Mouse (Mus musculus): ENCODE results near the gene Ndufa8. TPM values are rescaled to one million over a fixed set of nuclear protein-coding genes. Genes with fewer than 3 reads are reported as not detected.

The Ndufa8 gene
- polyA plus RNA-seq, 1 experiment from 2014 or later: 351 TPM

GRCm38 (mm10) chr2:36032884-36033283 is 16.3 kb downstream of the Ndufa8 start:
- no peak overlapping the region for H3K4me2 ChIP-seq (ENCODE audit: low read depth, low read length)
- no peaks in the 10 kb centered on the region for H3K9me3 ChIP-seq (ENCODE audit: control insufficient read depth, low read length)
- no peak overlapping the region for H3K9ac ChIP-seq (ENCODE audit: low read depth, low read length)
- H3K27me3 ChIP-seq (replicated peaks; ENCODE audit: control insufficient read depth, insufficient read depth, low read length): no peaks in the 10 kb centered on the region
- no peak overlapping the region for H3K27ac ChIP-seq (ENCODE audit: low read length)
- H3K36me3 ChIP-seq (ENCODE audit: control insufficient read depth, insufficient read depth, low read length): 0 out of 2 replicates have a peak, but pooled peaks cover 5% of the 10 kb centered on the region
- H3K4me3 ChIP-seq (ENCODE audit: low read length): no peak overlapping the region
- ATAC-seq: no peak
- WGBS: 83% methylated on average over 7 of the region's 7 CpGs
- no peaks in the 10 kb centered on the region for H3K4me1 ChIP-seq (ENCODE audit: control insufficient read depth, insufficient read depth, low read length)

- no peaks in the 10 kb centered on the region for H3K9me3 ChIP-seq (ENCODE audit: control insufficient read depth, low read length)
- peaks cover 2% of the 10 kb centered on the region; the same call in 1 of the 2 replicates for H3K27me3 ChIP-seq (replicated peaks; ENCODE audit: control insufficient read depth, insufficient read depth, low read length)
- no peaks in the 10 kb centered on the region for H3K4me1 ChIP-seq (ENCODE audit: control insufficient read depth, insufficient read depth, low read length)
- no peak overlapping the region for H3K4me3 ChIP-seq (ENCODE audit: low read length)
- H3K4me2 ChIP-seq (ENCODE audit: low read depth, low read length): no peak overlapping the region
- no peak overlapping the region for H3K27ac ChIP-seq (ENCODE audit: low read length)
- ATAC-seq: no peak
- 54% methylated on average over 3 of the region's 3 CpGs for WGBS
- H3K36me3 ChIP-seq (ENCODE audit: control insufficient read depth, insufficient read depth, low read length): no peaks in the 10 kb centered on the region
- H3K9ac ChIP-seq (ENCODE audit: low read depth, low read length): no peak overlapping the region
Measured at GRCm38 (mm10) chr2:36023291-36023690, 25.9 kb downstream of the Ndufa8 start.

- H3K4me2 ChIP-seq (ENCODE audit: low read depth, low read length): peak overlapping the region; percentile 52
- no peaks in the 10 kb centered on the region for H3K36me3 ChIP-seq (ENCODE audit: control insufficient read depth, insufficient read depth, low read length)
- H3K27me3 ChIP-seq (replicated peaks; ENCODE audit: control insufficient read depth, insufficient read depth, low read length): peaks cover 2% of the 10 kb centered on the region; the same call in 1 of the 2 replicates
- H3K9ac ChIP-seq (ENCODE audit: low read depth, low read length): no peak overlapping the region
- no peak for ATAC-seq
- no peak overlapping the region for H3K27ac ChIP-seq (ENCODE audit: low read length)
- H3K4me3 ChIP-seq (ENCODE audit: low read length): peak overlapping the region; percentile 21; the same call in 1 of the 2 replicates
- no peaks in the 10 kb centered on the region for H3K4me1 ChIP-seq (ENCODE audit: control insufficient read depth, insufficient read depth, low read length)
- WGBS: 11% methylated on average over 30 of the region's 32 CpGs
- no peaks in the 10 kb centered on the region for H3K9me3 ChIP-seq (ENCODE audit: control insufficient read depth, low read length)
Measured at GRCm38 (mm10) chr2:36021385-36022159, 27.6 kb downstream of the Ndufa8 start.

GRCm38 (mm10) chr2:36013010-36013409 is 36.2 kb downstream of the Ndufa8 start:
- 0 out of 2 replicates have a peak, but pooled peaks have one; percentile 53 for ATAC-seq
- H3K9me3 ChIP-seq (ENCODE audit: control insufficient read depth, low read length): no peaks in the 10 kb centered on the region
- H3K4me1 ChIP-seq (ENCODE audit: control insufficient read depth, insufficient read depth, low read length): peaks cover 8% of the 10 kb centered on the region
- H3K4me3 ChIP-seq (ENCODE audit: low read length): no peak overlapping the region
- H3K4me2 ChIP-seq (ENCODE audit: low read depth, low read length): no peak overlapping the region
- H3K36me3 ChIP-seq (ENCODE audit: control insufficient read depth, insufficient read depth, low read length): no peaks in the 10 kb centered on the region
- no peak overlapping the region for H3K9ac ChIP-seq (ENCODE audit: low read depth, low read length)
- whole genome bisulfite sequencing: 49% methylated on average over 12 of the region's 12 CpGs
- no peak overlapping the region for H3K27ac ChIP-seq (ENCODE audit: low read length)
- H3K27me3 ChIP-seq (replicated peaks; ENCODE audit: control insufficient read depth, insufficient read depth, low read length): peaks cover 31% of the 10 kb centered on the region

- no peaks in the 10 kb centered on the region for H3K9me3 ChIP-seq (ENCODE audit: control insufficient read depth, low read length)
- H3K4me2 ChIP-seq (ENCODE audit: low read depth, low read length): peak overlapping the region; percentile 88
- peak overlapping the region; percentile 60 for H3K9ac ChIP-seq (ENCODE audit: low read depth, low read length)
- H3K4me3 ChIP-seq (ENCODE audit: low read length): peak overlapping the region; percentile 47
- peak; percentile 32; the same call in 1 of the 2 replicates for ATAC-seq
- under 1% methylated on average over 44 of the region's 44 CpGs for WGBS
- H3K27me3 ChIP-seq (replicated peaks; ENCODE audit: control insufficient read depth, insufficient read depth, low read length): peaks cover 31% of the 10 kb centered on the region
- peaks cover 8% of the 10 kb centered on the region for H3K4me1 ChIP-seq (ENCODE audit: control insufficient read depth, insufficient read depth, low read length)
- no peak overlapping the region for H3K27ac ChIP-seq (ENCODE audit: low read length)
- H3K36me3 ChIP-seq (ENCODE audit: control insufficient read depth, insufficient read depth, low read length): no peaks in the 10 kb centered on the region
Measured at GRCm38 (mm10) chr2:36011331-36011825, 37.8 kb downstream of the Ndufa8 start.

GRCm38 (mm10) chr2:36010579-36010978 is 38.6 kb downstream of the Ndufa8 start:
- Histone ChIP-seq H3K4me3 (ENCODE audit: low read length) (no peak overlapping the region), H3K27ac (ENCODE audit: low read length) (no peak overlapping the region), H3K4me1 (ENCODE audit: control insufficient read depth, insufficient read depth, low read length) (peaks cover 8% of the 10 kb centered on the region), H3K9me3 (ENCODE audit: control insufficient read depth, low read length) (no peaks in the 10 kb centered on the region), H3K36me3 (ENCODE audit: control insufficient read depth, insufficient read depth, low read length) (no peaks in the 10 kb centered on the region), H3K4me2 (ENCODE audit: low read depth, low read length) (no peak overlapping the region), H3K27me3 (replicated peaks; ENCODE audit: control insufficient read depth, insufficient read depth, low read length) (peaks cover 31% of the 10 kb centered on the region), H3K9ac (ENCODE audit: low read depth, low read length) (no peak overlapping the region)
- no peak for ATAC-seq
- 55% methylated on average over 8 of the region's 8 CpGs for WGBS

- WGBS: 23% methylated on average over 4 of the region's 4 CpGs
- ATAC-seq: no peak
- no peak overlapping the region for H3K4me2 ChIP-seq (ENCODE audit: low read depth, low read length)
Measured at GRCm38 (mm10) chr2:36009386-36009785, 39.8 kb downstream of the Ndufa8 start.

GRCm38 (mm10) chr2:36008071-36008470 is 41.1 kb downstream of the Ndufa8 start:
- Histone ChIP-seq H3K9ac (ENCODE audit: low read depth, low read length) (no peak overlapping the region), H3K4me2 (ENCODE audit: low read depth, low read length) (no peak overlapping the region), H3K36me3 (ENCODE audit: control insufficient read depth, insufficient read depth, low read length) (no peaks in the 10 kb centered on the region), H3K4me1 (ENCODE audit: control insufficient read depth, insufficient read depth, low read length) (peaks cover 8% of the 10 kb centered on the region), H3K27me3 (replicated peaks; ENCODE audit: control insufficient read depth, insufficient read depth, low read length) (peaks cover 28% of the 10 kb centered on the region), H3K4me3 (ENCODE audit: low read length) (no peak overlapping the region), H3K9me3 (ENCODE audit: control insufficient read depth, low read length) (no peaks in the 10 kb centered on the region), H3K27ac (ENCODE audit: low read length) (no peak overlapping the region)
- no peak for ATAC-seq
- 19% methylated on average over 1 of the region's 1 CpGs for WGBS

More at GRCm38 (mm10) chr2:36009386-36009785, 39.8 kb downstream of the Ndufa8 start:
- Histone ChIP-seq H3K4me3 (ENCODE audit: low read length) (no peak overlapping the region), H3K27ac (ENCODE audit: low read length) (no peak overlapping the region), H3K9ac (ENCODE audit: low read depth, low read length) (no peak overlapping the region), H3K9me3 (ENCODE audit: control insufficient read depth, low read length) (no peaks in the 10 kb centered on the region), H3K27me3 (replicated peaks; ENCODE audit: control insufficient read depth, insufficient read depth, low read length) (peaks cover 31% of the 10 kb centered on the region), H3K36me3 (ENCODE audit: control insufficient read depth, insufficient read depth, low read length) (no peaks in the 10 kb centered on the region), H3K4me1 (ENCODE audit: control insufficient read depth, insufficient read depth, low read length) (peaks cover 8% of the 10 kb centered on the region)

- no peak overlapping the region for H3K4me2 ChIP-seq (ENCODE audit: low read depth, low read length)
- no peaks in the 10 kb centered on the region for H3K36me3 ChIP-seq (ENCODE audit: control insufficient read depth, insufficient read depth, low read length)
- no peak for ATAC-seq
- no peaks in the 10 kb centered on the region for H3K4me1 ChIP-seq (ENCODE audit: control insufficient read depth, insufficient read depth, low read length)
- WGBS: 44% methylated on average over 6 of the region's 6 CpGs
- H3K27ac ChIP-seq (ENCODE audit: low read length): no peak overlapping the region
- no peak overlapping the region for H3K9ac ChIP-seq (ENCODE audit: low read depth, low read length)
- no peaks in the 10 kb centered on the region for H3K9me3 ChIP-seq (ENCODE audit: control insufficient read depth, low read length)
- H3K4me3 ChIP-seq (ENCODE audit: low read length): no peak overlapping the region
- H3K27me3 ChIP-seq (replicated peaks; ENCODE audit: control insufficient read depth, insufficient read depth, low read length): no peaks in the 10 kb centered on the region
Measured at GRCm38 (mm10) chr2:36002188-36002587, 47.0 kb downstream of the Ndufa8 start.
